Mouse (Mus musculus) CD4-positive helper T cell, adult 2 months (primary cell): Measurements from ENCODE around the gene Nt5c2.
"Not testable (repeated sequence)": the region's sequence is repeated elsewhere in the genome, so short reads cannot be mapped to it uniquely, and the experiment has no call there.

Experiments used
- DNase-seq: peaks from one replicate; pipeline ENCODE4 v3.0.0-alpha.2; 2012; ENCODE audit warnings: low read depth, missing footprints, low spot score

Nt5c2 gene

GRCm38 (mm10) chr19:46989479-46990152, 25.3 kb downstream of the Nt5c2 start:
- no peak for DNase-seq

- no peak for DNase-seq
These were observed 26.5 kb downstream of the Nt5c2 start for GRCm38 (mm10) chr19:46988231-46989087.

- no peak for DNase-seq
These were observed 27.3 kb downstream of the Nt5c2 start for GRCm38 (mm10) chr19:46987646-46988045.

GRCm38 (mm10) chr19:46984726-46985622, 30.0 kb downstream of the Nt5c2 start:
- DNase-seq = no peak

GRCm38 (mm10) chr19:46983966-46984380, 31.0 kb downstream of the Nt5c2 start:
- no peak for DNase-seq

- DNase-seq = no peak
These were observed 31.5 kb downstream of the Nt5c2 start for GRCm38 (mm10) chr19:46983352-46983965.

- no peak for DNase-seq
These were observed 33.5 kb downstream of the Nt5c2 start for GRCm38 (mm10) chr19:46981462-46981861.

- DNase-seq = no peak
These were observed 35.2 kb downstream of the Nt5c2 start for GRCm38 (mm10) chr19:46979781-46980105.

- no peak for DNase-seq
These were observed 35.8 kb downstream of the Nt5c2 start for GRCm38 (mm10) chr19:46978920-46979780.

- not testable (repeated sequence) for DNase-seq
These were observed 36.9 kb downstream of the Nt5c2 start for GRCm38 (mm10) chr19:46978069-46978468.

GRCm38 (mm10) chr19:46977460-46977859, 37.5 kb downstream of the Nt5c2 start:
- DNase-seq = no peak

GRCm38 (mm10) chr19:46976743-46977142, 38.2 kb downstream of the Nt5c2 start:
- no peak for DNase-seq

GRCm38 (mm10) chr19:46975997-46976396, 39.0 kb downstream of the Nt5c2 start:
- no peak for DNase-seq

- no peak for DNase-seq
These were observed 39.4 kb downstream of the Nt5c2 start for GRCm38 (mm10) chr19:46975565-46975964.

- no peak for DNase-seq
These were observed 42.8 kb downstream of the Nt5c2 start for GRCm38 (mm10) chr19:46972159-46972558.

- no peak for DNase-seq
These were observed 43.2 kb downstream of the Nt5c2 start for GRCm38 (mm10) chr19:46971712-46972111.

- no peak for DNase-seq
These were observed 43.8 kb downstream of the Nt5c2 start for GRCm38 (mm10) chr19:46971051-46971689.

GRCm38 (mm10) chr19:46970121-46970729, 44.7 kb downstream of the Nt5c2 start:
- peak; percentile 68 for DNase-seq

GRCm38 (mm10) chr19:46969286-46969985, 45.5 kb downstream of the Nt5c2 start:
- no peak for DNase-seq
